Mouse (Mus musculus): ENCODE measurements around the gene Tnrc6b.

Tnrc6b gene

DNA sequence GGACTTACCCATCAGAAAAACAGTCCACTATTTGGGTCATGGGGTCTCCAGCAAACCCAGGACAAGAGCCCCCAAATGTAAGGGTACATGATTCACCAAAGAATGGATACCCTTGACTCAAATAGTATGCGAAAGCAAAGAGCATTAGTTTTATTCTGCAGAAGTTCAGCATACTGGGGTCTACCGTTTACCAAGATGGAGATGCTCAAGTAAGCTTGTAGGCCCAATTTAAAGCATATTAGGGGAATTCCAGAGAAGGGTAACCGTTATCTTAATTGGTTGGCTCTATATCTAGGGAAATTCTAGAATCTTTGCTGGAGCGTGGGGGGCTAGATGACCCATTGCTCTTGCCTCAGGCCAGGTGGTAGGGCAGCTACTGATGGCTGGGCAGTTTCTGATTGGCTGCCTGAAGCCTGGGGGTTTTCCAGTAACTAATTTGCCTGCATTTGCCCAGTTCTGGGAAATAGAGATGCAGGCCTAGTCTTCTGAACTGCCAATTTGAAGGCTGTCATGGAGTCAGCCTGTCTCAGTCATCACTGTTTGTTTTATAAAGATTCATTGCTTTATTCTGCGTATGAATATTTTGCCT is 70.2 kb downstream of the Tnrc6b start:
- DNase-seq (ENCODE audit: extremely low spot score, low spot score), result no peak

- DNase-seq (ENCODE audit: extremely low spot score, low spot score), result no peak
Observed at GRCm38 (mm10) chr15:80784553-80784971, 73.4 kb downstream of the Tnrc6b start.

GRCm38 (mm10) chr15:80785699-80786098 is 74.6 kb downstream of the Tnrc6b start:
- no peak for DNase-seq (ENCODE audit: extremely low spot score, low spot score)

DNA sequence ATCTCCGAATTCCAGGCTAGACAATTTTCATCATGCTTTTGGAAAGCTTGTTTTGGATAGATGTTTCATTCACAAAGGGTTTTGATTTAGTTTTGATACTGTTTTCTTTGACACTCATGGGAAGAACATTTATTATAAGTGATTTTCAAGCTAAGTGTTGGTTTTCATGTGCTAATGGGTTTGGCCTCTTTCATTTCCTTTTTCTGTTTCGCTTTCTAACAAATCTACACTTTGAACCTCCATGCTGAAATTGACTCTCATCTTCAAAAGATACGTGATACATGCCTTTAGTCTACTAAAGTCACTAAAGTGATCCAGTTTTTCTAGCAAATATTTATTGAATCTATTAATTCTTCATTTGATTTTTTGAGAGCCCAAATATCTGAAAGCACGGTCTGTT is 76.6 kb downstream of the Tnrc6b start:
- no peak for DNase-seq (ENCODE audit: extremely low spot score, low spot score)

GRCm38 (mm10) chr15:80792556-80792955 is 81.4 kb downstream of the Tnrc6b start:
- no peak for DNase-seq (ENCODE audit: extremely low spot score, low spot score)

DNA sequence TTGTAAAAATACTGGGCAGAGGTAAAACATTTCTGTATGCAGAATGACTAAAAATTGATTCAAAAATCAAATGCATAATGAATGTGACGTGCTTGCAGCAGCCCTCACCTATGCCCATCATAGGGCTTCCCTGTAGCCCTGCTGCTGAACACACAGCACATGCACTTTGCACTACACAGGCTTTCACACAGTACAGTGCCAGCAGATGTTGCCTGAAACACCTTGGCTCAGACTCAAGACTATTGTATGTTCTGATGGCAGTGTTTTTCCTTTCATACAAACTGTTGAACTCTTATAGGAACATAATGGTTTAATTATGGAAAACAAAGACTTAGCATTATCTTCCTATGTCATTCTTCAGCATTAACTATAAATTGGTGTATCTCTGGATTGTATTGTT is 84.0 kb downstream of the Tnrc6b start:
- DNase-seq (ENCODE audit: extremely low spot score, low spot score), result no peak

DNA sequence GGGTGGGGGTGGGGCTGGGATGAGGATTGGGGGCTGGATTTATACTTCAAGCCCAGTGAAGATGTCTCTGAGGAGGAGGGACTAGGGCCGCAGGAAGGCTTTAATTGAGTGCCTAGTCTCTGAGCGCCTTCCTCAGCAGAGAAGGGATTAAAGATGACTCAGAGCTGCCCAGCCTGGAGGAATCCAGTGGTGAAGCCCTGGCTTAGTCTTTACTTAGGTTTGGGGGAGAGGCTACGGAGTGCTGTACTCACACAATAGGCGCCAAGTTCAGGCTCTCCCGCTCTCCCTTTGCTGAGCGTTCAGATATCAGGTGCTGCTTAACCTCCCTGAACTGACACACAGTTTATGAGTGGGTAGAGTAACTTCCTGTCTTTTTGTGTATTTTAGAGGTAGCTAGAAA is 86.6 kb downstream of the Tnrc6b start:
- DNase-seq (ENCODE audit: extremely low spot score, low spot score), result peak; percentile 50

DNA sequence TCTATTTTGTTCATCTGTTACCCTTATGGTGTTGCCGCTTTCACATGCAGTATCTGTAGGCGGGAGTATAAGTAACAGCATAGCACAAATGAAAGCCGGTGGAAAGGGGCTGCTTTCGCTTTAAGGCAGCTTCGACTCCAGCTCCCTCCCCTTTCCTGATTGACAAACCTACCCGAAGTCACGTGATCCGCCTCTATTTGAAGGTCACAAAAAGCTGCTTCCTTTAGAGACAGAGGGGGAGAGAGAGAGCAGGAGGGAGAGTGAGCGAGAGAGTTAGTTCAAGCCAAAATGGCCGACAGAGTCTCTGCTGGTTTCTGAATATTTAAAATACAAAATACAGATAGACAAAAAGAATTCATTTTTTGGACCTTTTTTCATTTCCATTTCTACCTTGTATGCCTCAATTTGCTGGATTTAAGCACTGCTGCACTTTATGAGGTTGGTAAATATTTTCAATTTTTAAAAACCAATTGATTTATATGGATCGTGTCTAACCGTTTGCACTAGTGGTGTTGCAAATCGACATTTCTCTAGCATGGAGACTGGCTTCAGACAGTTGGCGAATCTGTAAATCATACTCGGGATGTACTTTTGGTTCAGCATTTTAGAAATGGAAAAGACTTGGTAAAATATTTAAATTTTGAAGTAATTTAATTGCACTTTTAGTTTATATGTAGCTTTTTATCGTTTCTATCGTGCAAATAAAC is 87.4 kb downstream of the Tnrc6b start:
- peak; percentile 83 for DNase-seq (ENCODE audit: extremely low spot score, low spot score)

- DNase-seq (ENCODE audit: extremely low spot score, low spot score), result peak; percentile 59
Observed at GRCm38 (mm10) chr15:80799074-80799633, 88.0 kb downstream of the Tnrc6b start.

DNA sequence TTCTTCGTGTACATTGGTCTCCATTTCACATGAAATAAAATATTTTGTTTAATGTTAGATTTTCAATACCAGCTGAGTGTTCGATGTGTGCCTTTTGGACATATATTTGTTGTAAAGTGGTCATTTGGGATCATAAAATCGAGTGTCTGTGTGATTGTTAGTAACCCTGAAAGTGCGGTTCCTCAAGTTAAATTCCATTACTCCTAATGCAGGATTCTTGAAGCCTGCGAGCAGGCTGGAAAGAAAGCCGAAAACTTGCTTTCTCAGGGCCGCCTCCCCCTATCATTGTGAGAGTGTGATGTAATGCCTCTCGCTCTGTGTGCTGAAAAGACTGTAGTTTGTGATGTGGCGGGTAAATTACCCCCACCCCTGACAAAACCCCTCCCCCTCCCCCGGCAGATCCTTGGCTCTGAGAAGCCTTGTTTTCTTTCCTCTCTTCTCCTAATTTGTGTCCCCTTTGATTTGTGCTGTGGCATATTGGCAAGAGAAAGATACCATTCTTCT is 88.6 kb downstream of the Tnrc6b start:
- peak; percentile 55 for DNase-seq (ENCODE audit: extremely low spot score, low spot score)

DNA sequence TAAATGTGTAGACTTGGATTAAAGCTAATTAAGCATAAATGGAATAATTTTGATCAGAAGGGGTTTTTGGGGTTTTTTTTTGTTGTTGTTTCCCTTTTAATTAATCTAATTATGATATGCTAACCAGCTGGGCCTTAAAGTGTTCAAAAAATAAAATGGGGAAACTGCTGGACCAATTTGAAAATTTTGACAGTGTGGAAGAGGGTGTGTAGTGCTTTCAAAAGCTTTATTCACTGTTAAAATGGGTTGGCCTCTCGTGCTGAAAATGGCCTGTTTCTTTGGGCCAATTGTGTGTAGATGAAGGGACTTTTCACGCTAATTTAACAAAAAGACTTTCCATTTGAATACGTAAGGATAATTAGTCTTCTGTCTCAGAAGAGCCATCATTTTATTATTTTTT is 89.1 kb downstream of the Tnrc6b start:
- no peak for DNase-seq (ENCODE audit: extremely low spot score, low spot score)

- DNase-seq (ENCODE audit: extremely low spot score, low spot score), result no peak
Observed at GRCm38 (mm10) chr15:80800765-80801164, 89.7 kb downstream of the Tnrc6b start.

DNA sequence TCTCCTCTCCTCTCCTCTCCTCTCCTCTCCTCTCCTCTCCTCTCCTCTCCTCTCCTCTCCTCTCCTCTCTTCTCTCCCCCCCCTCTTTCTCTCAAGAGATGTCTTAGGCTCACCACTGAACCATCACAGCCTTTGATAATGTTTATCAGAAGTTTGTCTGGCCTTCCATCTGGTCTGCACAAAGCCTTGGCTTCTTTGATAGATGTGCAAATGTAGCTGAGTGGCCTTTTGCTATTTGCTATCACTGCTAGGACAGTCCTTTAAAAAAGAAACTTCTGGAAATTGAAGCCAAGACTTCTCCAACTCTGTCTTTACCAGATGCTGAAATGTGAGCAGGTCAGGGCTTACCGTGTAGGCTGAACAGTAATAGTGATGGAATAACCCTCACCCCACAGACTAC is 90.5 kb downstream of the Tnrc6b start:
- DNase-seq (ENCODE audit: extremely low spot score, low spot score), result no peak

DNA sequence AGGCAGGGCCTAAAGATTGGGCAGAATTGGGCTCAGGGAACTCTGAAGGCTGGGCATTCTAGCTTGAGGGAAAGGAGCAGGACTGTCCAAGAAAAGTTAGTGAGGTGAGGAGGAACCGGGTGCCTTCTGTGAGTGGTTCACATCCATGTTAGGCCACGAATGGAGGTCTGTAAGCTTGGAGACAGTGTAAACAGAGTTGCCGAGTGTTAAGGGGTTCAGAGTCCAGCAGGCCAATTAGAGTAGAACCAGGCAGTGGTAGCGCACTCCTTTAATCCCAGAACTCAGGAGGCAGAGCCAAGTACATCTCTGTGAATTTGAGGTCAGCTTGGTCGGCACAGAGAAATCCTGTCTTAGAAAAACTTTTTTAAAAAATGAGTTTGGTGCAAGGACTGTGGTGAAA is 96.0 kb downstream of the Tnrc6b start:
- DNase-seq (ENCODE audit: extremely low spot score, low spot score), result no peak

GRCm38 (mm10) chr15:80810226-80810625 is 99.1 kb downstream of the Tnrc6b start:
- no peak for DNase-seq (ENCODE audit: extremely low spot score, low spot score)

GRCm38 (mm10) chr15:80812840-80813239 is 101.7 kb downstream of the Tnrc6b start:
- DNase-seq (ENCODE audit: extremely low spot score, low spot score), result no peak

GRCm38 (mm10) chr15:80814792-80815191 is 103.7 kb downstream of the Tnrc6b start:
- no peak for DNase-seq (ENCODE audit: extremely low spot score, low spot score)

GRCm38 (mm10) chr15:80822276-80822675 is 111.2 kb downstream of the Tnrc6b start:
- DNase-seq (ENCODE audit: extremely low spot score, low spot score), result no peak

- DNase-seq (ENCODE audit: extremely low spot score, low spot score), result no peak
Observed at GRCm38 (mm10) chr15:80831170-80831569, 120.1 kb downstream of the Tnrc6b start.

- no peak for DNase-seq (ENCODE audit: extremely low spot score, low spot score)
Observed at GRCm38 (mm10) chr15:80832808-80833207, 121.7 kb downstream of the Tnrc6b start.

DNA sequence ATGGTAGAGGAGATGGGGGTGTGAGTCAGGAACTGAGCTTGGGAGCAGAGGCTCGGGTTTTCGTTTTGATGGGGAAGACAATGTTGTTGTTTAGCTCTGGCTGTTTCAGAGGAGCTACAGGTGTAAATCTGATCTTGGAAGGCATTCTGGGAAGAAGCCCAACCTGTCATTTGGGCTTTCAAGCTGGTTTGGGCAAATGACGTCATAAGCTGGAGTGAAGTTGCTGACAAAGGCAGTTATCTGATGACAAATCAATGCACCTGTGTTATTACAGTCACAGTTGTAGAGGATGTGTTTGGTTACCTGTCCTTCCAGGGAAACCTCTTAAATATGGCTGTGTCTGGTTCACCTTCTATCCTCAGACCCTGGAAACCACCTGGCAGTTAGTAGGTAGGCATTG is 125.1 kb downstream of the Tnrc6b start:
- DNase-seq (ENCODE audit: extremely low spot score, low spot score), result no peak

DNA sequence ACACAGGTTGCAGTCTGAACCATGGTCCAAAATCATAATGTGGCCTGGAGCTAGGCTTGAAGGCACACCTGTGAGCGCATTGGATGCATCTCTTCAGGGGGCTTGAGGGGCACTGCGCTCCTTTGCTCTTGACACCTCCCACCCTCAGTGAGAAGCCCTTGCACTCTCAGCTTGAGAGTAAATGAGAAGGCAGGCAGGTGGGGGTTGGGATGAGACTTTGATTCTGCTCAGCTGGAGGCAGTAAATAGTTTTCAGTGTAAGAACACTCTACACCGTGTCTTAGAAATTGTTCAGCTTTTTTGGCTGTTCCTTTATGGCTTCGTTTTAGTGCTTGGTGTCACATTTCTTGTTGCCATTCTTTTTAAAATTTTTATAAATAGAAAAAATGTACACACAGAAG is 127.7 kb downstream of the Tnrc6b start:
- no peak for DNase-seq (ENCODE audit: extremely low spot score, low spot score)
